Mouse (Mus musculus) kidney, adult 11 months (tissue): ENCODE measurements at regions not wholly inside any gene's neighbourhood (a gene's known extent, or its start where the extent isn't known, plus 50 kb on each side); places are given as distances from the start of the nearest gene placed in this dataset.
A peak's percentile ranks its signal among the peaks of the same experiment; 100 is the strongest.

Experiments
- DNase-seq: peaks from one replicate; pipeline ENCODE4 v3.0.0; 2022

- DNase-seq = no peak
Measured at GRCm38 (mm10) chr6:41121641-41122040, 86.3 kb upstream of the 2210010C04Rik start.

GRCm38 (mm10) chr6:41119176-41119575 is 83.9 kb upstream of the 2210010C04Rik start:
- no peak for DNase-seq

DNA sequence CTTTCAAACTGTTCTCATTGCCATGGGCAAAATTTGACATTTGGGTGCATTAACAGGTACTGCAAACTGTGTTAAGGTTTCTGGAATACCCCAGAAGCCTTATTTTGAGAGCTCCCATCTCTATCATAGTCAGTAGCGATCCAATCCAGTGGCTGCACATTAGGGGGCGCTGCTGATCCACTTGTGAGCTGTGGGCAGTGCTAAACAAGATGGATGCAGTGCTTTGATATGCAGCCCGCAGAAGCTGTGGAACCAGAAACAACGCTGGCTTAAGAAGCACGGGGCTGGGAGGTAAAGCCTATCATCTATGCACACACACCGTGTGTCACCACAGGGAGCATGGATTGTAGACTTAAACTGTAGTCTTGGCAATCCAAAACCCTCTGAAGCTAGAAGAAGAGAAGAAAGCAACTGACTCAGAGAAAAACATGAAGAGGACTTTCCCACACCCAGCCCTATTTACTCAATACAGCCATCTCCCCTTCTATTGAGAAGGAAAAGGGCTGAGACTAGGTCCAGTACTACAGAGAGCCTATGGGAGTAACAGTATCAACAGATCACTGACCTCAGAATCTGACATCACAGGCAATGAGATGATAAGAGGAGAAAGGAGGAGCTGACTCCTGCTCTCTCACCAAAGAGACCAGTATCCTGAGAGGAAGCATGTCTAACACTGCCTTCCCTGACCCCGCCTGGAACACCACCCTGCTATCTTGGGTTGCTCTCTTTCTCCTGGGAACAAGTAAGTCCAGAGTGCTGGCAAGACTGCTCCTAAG is 83.1 kb upstream of the 2210010C04Rik start:
- peak; percentile 38 for DNase-seq

DNA sequence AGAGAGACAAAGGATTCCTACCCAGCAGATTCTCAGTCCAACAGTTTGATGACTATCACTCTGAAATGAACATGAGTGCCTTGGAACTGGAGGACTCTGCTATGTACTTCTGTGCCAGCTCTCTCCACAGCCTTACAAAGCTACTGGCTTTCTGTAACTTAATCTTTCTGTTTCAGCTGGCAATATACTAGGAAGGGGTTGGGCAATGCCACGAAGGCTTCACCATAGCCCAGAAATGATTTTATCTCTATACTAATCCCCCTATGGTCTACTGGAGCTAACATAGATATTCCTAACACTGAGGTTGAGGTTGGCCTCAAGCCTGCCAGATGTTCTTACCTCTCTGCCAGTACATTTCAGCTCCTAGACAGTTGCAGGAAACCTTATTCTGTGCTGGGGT is 78.6 kb upstream of the 2210010C04Rik start:
- DNase-seq = no peak

- DNase-seq = no peak
Measured at GRCm38 (mm10) chr6:41112861-41113610, 77.7 kb upstream of the 2210010C04Rik start.

DNA sequence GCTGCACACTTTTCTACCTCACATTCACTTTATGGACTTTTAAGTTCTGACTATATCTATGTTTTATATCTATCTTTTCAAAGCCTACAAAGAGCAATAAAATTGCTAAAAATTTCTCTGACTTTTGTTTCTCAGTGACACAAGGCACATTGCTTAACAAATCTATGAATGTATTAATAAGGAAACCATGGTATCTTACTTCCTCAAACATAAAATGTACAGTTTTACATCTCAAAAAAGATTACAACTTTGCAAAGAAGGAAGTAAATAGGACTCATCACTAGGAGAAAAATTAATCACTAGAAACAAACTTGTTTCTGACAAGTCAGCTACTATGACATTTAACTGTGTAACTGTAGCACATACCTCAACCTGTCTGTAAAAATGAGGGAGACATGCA is 76.5 kb upstream of the 2210010C04Rik start:
- DNase-seq = no peak

GRCm38 (mm10) chr6:41108897-41109296 is 73.6 kb upstream of the 2210010C04Rik start:
- no peak for DNase-seq

DNA sequence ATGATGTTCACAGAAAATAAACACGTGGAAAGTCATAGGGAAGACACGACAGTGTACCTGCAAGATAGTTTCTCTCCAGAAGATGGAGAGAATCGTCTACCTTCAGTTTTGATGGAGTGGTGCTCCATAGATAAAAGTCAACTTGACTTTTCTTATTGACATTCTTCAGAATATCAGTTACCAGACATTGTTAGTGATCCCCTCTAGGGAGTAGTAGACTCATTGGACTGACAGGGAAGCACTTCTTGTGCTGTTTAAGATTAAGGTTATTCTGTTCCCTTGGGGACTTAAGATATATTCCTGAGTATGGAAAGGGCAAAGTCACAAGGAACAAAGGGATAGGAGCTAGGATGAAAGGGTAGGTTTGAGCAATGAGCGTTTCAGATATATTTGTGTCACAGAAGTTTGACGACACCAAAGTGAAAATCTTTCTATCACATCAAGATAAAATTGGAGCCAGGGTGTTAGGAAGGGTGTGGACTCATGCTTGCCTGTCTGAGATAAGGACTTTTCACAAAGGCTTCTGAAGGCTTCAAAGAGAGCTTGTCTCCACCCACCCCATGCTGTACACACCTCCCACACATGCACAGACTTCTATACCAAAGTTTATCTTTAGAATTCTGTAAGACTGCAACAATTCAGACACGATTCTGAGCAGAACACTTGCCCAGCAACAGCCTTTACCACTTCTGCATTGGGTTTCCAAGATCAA is 68.5 kb upstream of the 2210010C04Rik start:
- DNase-seq = no peak

- DNase-seq = no peak
Measured at GRCm38 (mm10) chr6:41101997-41102396, 66.7 kb upstream of the 2210010C04Rik start.

DNA sequence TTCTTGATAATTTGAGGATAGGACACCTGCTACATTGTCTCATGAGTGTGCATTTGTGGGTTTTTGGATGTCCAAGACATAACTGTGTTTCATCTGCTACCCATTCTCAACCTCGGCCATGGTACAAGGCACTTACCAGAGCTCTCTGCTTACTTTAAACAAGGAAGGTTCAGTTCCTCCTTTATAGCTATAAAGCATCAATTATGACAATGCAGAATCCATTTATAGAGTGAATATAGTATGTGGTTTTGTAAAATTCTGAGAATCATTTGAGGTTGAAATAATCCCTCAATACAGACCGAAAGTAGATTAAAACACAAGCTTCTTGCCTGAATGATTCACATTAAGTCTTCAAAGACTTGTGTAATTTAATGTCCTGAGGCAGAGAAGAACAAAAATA is 64.9 kb upstream of the 2210010C04Rik start:
- no peak for DNase-seq

DNA sequence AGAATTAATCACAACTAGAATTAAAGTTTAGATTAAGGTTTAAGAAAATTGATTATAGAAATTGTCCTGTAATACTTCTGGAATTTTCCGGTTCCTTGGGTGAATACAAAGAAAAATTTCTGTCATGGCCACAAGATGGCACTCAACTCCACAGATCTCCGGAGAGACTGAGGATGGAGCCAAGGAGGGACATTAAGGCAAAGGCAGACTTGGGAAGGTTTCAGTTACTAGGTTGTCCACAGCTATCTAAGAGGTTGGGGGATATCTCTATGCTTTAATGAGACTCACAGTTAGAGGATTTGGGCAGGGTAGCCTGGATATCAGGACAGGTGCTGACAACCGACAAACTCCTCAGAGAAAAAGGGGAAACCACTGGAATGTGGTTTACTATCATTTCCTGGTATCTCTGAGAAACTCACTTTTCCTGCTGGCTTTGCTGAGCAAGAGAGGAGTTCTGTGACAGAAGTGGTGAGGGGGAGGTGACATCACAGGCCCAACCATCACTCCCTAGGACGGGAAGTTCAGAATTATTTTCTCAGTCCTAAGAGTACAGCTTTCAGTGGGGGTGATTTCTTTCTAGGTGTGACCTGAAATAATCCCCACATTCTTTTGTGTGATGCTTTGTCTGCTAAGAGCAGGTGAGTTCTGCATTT is 56.0 kb upstream of the 2210010C04Rik start:
- DNase-seq = no peak
